Mouse (Mus musculus): ENCODE measurements around the gene Strn3. TPM values are rescaled to one million over a fixed set of nuclear protein-coding genes. Genes with fewer than 3 reads are reported as not detected.

Gene Strn3
- polyA plus RNA-seq, 2 experiments = 67.4 to 73.3 TPM

DNA sequence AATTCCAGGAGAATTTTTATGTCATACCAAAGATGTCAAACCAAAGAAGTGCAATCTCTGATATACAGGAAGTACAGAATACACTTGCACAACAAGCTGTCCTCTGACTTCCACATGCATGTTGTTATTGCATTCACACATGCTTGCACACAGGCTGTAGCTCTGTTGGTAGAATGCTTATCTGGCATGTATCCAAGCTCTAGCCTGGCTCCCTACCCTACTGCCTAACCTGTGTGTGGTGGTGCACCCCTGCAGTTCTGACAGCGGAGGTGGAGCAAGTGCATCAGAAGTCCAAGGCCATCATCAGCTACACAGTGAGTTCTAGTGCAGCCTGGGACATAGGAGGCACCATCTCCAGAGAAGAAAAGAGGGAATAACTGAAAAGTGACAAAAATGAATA is 12.9 kb downstream of the Strn3 start:
- WGBS = 83% methylated on average over 1 of the region's 1 CpGs
- H3K4me2 ChIP-seq (replicated peaks; ENCODE audit: low read depth, low read length, severe bottlenecking) = no peak overlapping the region
- H3K4me3 ChIP-seq (replicated peaks; ENCODE audit: low read length) = no peak overlapping the region

DNA sequence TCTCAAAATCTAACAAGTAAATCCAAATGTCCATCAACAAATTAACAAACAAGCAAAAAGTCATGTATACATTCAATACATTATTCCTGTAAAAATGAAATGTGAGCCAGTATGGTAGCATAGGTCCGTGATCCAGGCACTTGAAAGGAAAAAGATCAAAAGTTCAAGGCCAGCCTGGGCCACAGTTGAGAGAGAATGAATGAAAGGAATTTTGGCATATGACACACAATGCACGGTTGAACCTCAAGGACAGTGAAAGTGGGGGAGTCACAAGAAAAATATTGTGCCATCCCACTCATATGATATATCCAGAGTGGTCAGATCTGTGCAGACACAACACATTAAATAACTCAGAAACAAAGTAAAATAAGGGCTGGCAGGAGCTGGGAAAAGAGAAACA is 15.3 kb downstream of the Strn3 start:
- Histone ChIP-seq H3K36me3 (ENCODE audit: control insufficient read depth, insufficient read depth, low read length) (no peaks in the 10 kb centered on the region), H3K4me1 (ENCODE audit: control insufficient read depth, insufficient read depth, low read length) (0 out of 2 replicates have a peak, but pooled peaks cover 7% of the 10 kb centered on the region), H3K4me2 (replicated peaks; ENCODE audit: low read depth, low read length, severe bottlenecking) (no peak overlapping the region), H3K4me3 (replicated peaks; ENCODE audit: low read length) (no peak overlapping the region), H3K27ac (replicated peaks; ENCODE audit: low read depth, low read length) (no peak overlapping the region), H3K27me3 (ENCODE audit: control insufficient read depth, insufficient read depth, low read length) (no peaks in the 10 kb centered on the region), H3K9ac (ENCODE audit: low read depth, low read length, severe bottlenecking) (no peak overlapping the region), H3K9me3 (ENCODE audit: control insufficient read depth, low read length) (no peaks in the 10 kb centered on the region)
- ATAC-seq (ENCODE audit: low FRiP score, low read depth) (no peak), DNase-seq (ENCODE audit: low spot score) (no peak)
- no peak for TF ChIP-seq POLR2A (IDR thresholded peaks at IDR 0.05; ENCODE audit: borderline replicate concordance, extremely low read depth, insufficient read depth, insufficient read length)
- WGBS = 67% methylated on average over 2 of the region's 2 CpGs

More for the DNA sequence above, 12.9 kb downstream of the Strn3 start:
- Histone ChIP-seq H3K4me1 (ENCODE audit: control insufficient read depth, insufficient read depth, low read length) (0 out of 2 replicates have a peak, but pooled peaks cover 1% of the 10 kb centered on the region), H3K27me3 (ENCODE audit: control insufficient read depth, insufficient read depth, low read length) (no peaks in the 10 kb centered on the region), H3K9me3 (ENCODE audit: control insufficient read depth, low read length) (no peaks in the 10 kb centered on the region), H3K27ac (replicated peaks; ENCODE audit: low read depth, low read length) (no peak overlapping the region), H3K36me3 (ENCODE audit: control insufficient read depth, insufficient read depth, low read length) (0 out of 2 replicates have a peak, but pooled peaks cover 3% of the 10 kb centered on the region), H3K9ac (ENCODE audit: low read depth, low read length, severe bottlenecking) (no peak overlapping the region)
- no peak for ATAC-seq (ENCODE audit: low FRiP score, low read depth)
- no peak for TF ChIP-seq POLR2A (IDR thresholded peaks at IDR 0.05; ENCODE audit: borderline replicate concordance, extremely low read depth, insufficient read depth, insufficient read length)
- DNase-seq (ENCODE audit: low spot score) = no peak

DNA sequence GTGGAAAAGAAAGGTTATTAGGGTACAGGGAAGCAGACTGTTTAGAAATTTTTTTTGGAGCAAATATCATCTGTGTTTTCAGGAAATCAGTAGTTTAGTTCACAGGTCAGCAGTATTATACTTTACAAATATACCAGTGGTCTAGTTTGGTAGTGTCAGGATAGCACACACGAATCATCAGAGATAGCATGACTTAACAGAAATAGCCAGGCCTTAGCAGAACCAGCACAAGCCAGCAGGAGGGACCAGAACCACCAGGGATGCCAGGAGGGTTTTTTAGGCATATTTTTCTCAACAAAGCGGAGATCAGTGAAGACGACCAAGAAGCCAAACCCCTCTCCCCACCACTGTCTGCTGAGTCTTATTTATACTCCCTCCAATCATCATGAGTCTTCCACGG is 18.4 kb downstream of the Strn3 start:
- WGBS = 65% methylated on average over 4 of the region's 4 CpGs
- no peak for TF ChIP-seq POLR2A (IDR thresholded peaks at IDR 0.05; ENCODE audit: borderline replicate concordance, extremely low read depth, insufficient read depth, insufficient read length)
- 0 out of 2 replicates have a peak, but pooled peaks cover 7% of the 10 kb centered on the region for H3K4me1 ChIP-seq (ENCODE audit: control insufficient read depth, insufficient read depth, low read length)
- no peak overlapping the region for H3K4me2 ChIP-seq (replicated peaks; ENCODE audit: low read depth, low read length, severe bottlenecking)
- no peak overlapping the region for H3K9ac ChIP-seq (ENCODE audit: low read depth, low read length, severe bottlenecking)
- no peak overlapping the region for H3K4me3 ChIP-seq (replicated peaks; ENCODE audit: low read length)
- ATAC-seq (ENCODE audit: low FRiP score, low read depth) (no peak), DNase-seq (ENCODE audit: low spot score) (no peak)
- no peaks in the 10 kb centered on the region for H3K36me3 ChIP-seq (ENCODE audit: control insufficient read depth, insufficient read depth, low read length)
- no peaks in the 10 kb centered on the region for H3K9me3 ChIP-seq (ENCODE audit: control insufficient read depth, low read length)
- no peaks in the 10 kb centered on the region for H3K27me3 ChIP-seq (ENCODE audit: control insufficient read depth, insufficient read depth, low read length)
- no peak overlapping the region for H3K27ac ChIP-seq (replicated peaks; ENCODE audit: low read depth, low read length)

DNA sequence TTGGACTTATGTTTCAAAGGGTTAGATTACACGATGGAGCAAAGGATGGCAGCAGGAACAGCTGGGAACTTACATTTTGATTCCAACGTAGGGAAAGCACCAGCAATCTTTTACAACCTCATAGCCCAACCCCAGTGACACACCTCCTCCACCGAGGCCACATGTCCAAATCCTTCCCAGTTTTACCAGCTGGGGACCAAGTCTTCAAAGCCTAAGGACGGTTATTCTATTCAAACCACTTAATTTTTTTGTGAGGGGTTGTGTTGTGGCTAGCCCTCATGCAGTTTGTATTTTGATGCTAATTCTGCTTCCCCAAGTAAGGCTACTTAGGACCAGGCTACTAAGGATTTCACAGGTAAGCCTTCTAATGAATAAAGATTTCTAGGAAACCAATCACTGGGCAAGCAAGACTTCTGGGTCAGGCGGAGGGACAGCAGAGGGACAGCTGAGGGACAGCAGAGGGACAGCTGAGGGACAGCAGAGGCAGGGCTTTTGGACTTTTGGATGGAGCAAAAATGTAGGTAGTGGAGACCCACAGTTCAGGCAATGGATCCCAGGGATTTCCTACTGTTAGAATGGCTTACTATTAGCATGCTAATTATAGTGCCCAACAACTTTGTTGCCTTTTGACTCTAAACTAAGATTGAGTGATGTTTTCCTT is 20.3 kb downstream of the Strn3 start:
- H3K27me3 ChIP-seq (ENCODE audit: control insufficient read depth, insufficient read depth, low read length) = no peaks in the 10 kb centered on the region
- H3K36me3 ChIP-seq (ENCODE audit: control insufficient read depth, insufficient read depth, low read length) = no peaks in the 10 kb centered on the region
- ATAC-seq (ENCODE audit: low FRiP score, low read depth) (no peak), DNase-seq (ENCODE audit: low spot score) (no peak)
- WGBS = 26% methylated on average over 5 of the region's 5 CpGs
- H3K4me2 ChIP-seq (replicated peaks; ENCODE audit: low read depth, low read length, severe bottlenecking) = no peak overlapping the region
- no peak overlapping the region for H3K9ac ChIP-seq (ENCODE audit: low read depth, low read length, severe bottlenecking)
- H3K4me1 ChIP-seq (ENCODE audit: control insufficient read depth, insufficient read depth, low read length) = 0 out of 2 replicates have a peak, but pooled peaks cover 7% of the 10 kb centered on the region
- no peak for TF ChIP-seq POLR2A (IDR thresholded peaks at IDR 0.05; ENCODE audit: borderline replicate concordance, extremely low read depth, insufficient read depth, insufficient read length)
- H3K27ac ChIP-seq (replicated peaks; ENCODE audit: low read depth, low read length) = no peak overlapping the region
- H3K9me3 ChIP-seq (ENCODE audit: control insufficient read depth, low read length) = no peaks in the 10 kb centered on the region
- no peak overlapping the region for H3K4me3 ChIP-seq (replicated peaks; ENCODE audit: low read length)

DNA sequence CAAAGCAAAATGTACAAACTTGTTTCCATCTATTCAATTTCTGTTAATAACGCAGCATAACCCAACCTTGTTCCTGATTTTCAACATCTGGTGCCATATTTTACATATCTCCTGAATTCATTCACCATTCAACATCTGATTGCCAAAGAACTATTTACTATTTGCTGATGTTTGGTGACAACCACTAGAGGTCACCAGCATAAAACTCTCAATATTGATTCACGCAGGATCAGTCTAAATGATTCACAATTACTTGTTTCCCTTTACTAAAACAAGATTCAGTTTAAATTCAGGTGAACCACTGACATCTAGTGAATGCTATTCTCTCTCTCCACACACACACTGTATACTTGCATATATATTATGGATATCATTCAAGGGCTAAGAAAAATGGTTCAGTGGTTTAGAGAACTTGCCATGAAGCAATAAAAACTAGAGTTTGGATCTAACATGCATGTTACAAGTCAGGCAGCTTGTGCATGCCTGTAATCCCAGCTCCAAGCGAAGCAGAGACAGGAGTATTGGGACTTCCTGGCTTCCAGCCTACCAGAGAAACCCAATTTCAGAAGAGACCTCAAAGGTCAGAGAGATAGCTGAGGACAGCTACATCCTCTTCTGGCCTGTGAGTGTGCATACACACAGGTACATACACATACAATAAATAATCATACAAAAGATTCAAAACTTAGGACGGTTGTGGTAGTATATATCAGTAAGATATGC is 24.8 kb downstream of the Strn3 start:
- Histone ChIP-seq H3K9ac (ENCODE audit: low read depth, low read length, severe bottlenecking) (no peak overlapping the region), H3K4me2 (replicated peaks; ENCODE audit: low read depth, low read length, severe bottlenecking) (no peak overlapping the region), H3K4me1 (ENCODE audit: control insufficient read depth, insufficient read depth, low read length) (no peaks in the 10 kb centered on the region), H3K27ac (replicated peaks; ENCODE audit: low read depth, low read length) (no peak overlapping the region), H3K9me3 (ENCODE audit: control insufficient read depth, low read length) (no peaks in the 10 kb centered on the region), H3K4me3 (replicated peaks; ENCODE audit: low read length) (no peak overlapping the region), H3K27me3 (ENCODE audit: control insufficient read depth, insufficient read depth, low read length) (no peaks in the 10 kb centered on the region), H3K36me3 (ENCODE audit: control insufficient read depth, insufficient read depth, low read length) (no peaks in the 10 kb centered on the region)
- WGBS = 73% methylated on average over 4 of the region's 4 CpGs
- ATAC-seq (ENCODE audit: low FRiP score, low read depth) (no peak), DNase-seq (ENCODE audit: low spot score) (no peak)
- no peak for TF ChIP-seq POLR2A (IDR thresholded peaks at IDR 0.05; ENCODE audit: borderline replicate concordance, extremely low read depth, insufficient read depth, insufficient read length)

Measured in limb, embryonic 14.5 days (tissue).